Mouse (Mus musculus) adrenal gland, postnatal 14 days (tissue): Measurements from ENCODE around the gene Fzd7. TPM values are rescaled to one million over a fixed set of nuclear protein-coding genes. Genes with fewer than 3 reads are reported as not detected.
"Not testable (repeated sequence)": the region's sequence is repeated elsewhere in the genome, so short reads cannot be mapped to it uniquely, and the experiment has no call there.

Experiments
- DNase-seq: peaks from one replicate; pipeline ENCODE4 v3.0.0; 2021; ENCODE audit warnings: mixed read lengths
- long read RNA-seq, 2 experiments: library from polyadenylated mRNA; stranded (forward); transcript quantifications; one replicate each; pipeline ENCODE4 v2.0.0; 2021
- total RNA-seq: library from RNA; stranded (reverse); gene quantifications from 2 replicates; pipeline ENCODE4 v1.2.3, GENCODE M21; 2021

The Fzd7 gene
- total RNA-seq, result 13.7 and 13.9 TPM in 2 replicates
- long read RNA-seq, experiment 1, full-length matches to known transcripts, result 7 of 7 reads
- long read RNA-seq, experiment 1, partial matches to known transcripts, result 0 of 7 reads
- long read RNA-seq, experiment 1, other reads (novel, unspliced or antisense), result 0 of 7 reads
- long read RNA-seq, experiment 2, full-length matches to known transcripts, result 9 of 9 reads
- long read RNA-seq, experiment 2, partial matches to known transcripts, result 0 of 9 reads
- long read RNA-seq, experiment 2, other reads (novel, unspliced or antisense), result 0 of 9 reads

GRCm38 (mm10) chr1:59482331-59482695 lies at the start of gene Fzd7:
Fzd7 (plus strand) TSS chr1:59482424.
- DNase-seq, result peak; percentile 77

GRCm38 (mm10) chr1:59433296-59433695 lies 48.9 kb upstream of the Fzd7 start:
- no peak for DNase-seq

GRCm38 (mm10) chr1:59434071-59434470 lies 48.2 kb upstream of the Fzd7 start:
- DNase-seq, result no peak

GRCm38 (mm10) chr1:59435270-59435669 lies 47.0 kb upstream of the Fzd7 start:
- no peak for DNase-seq

GRCm38 (mm10) chr1:59436321-59436720 lies 45.9 kb upstream of the Fzd7 start:
- DNase-seq, result peak; percentile 26

- DNase-seq, result no peak
Observed at GRCm38 (mm10) chr1:59437927-59438326, 44.3 kb upstream of the Fzd7 start.

- no peak for DNase-seq
Observed at GRCm38 (mm10) chr1:59438330-59438729, 43.9 kb upstream of the Fzd7 start.

- peak; percentile 26 for DNase-seq
Observed at GRCm38 (mm10) chr1:59439252-59439651, 43.0 kb upstream of the Fzd7 start.

- DNase-seq, result no peak
Observed at GRCm38 (mm10) chr1:59439941-59440340, 42.3 kb upstream of the Fzd7 start.

- not testable (repeated sequence) for DNase-seq
Observed at GRCm38 (mm10) chr1:59442721-59443120, 39.5 kb upstream of the Fzd7 start.

- peak; percentile 52 for DNase-seq
Observed at GRCm38 (mm10) chr1:59444127-59444660, 38.0 kb upstream of the Fzd7 start.

GRCm38 (mm10) chr1:59445242-59445641 lies 37.0 kb upstream of the Fzd7 start:
- DNase-seq, result no peak

- no peak for DNase-seq
Observed at GRCm38 (mm10) chr1:59448497-59449270, 33.5 kb upstream of the Fzd7 start.

GRCm38 (mm10) chr1:59449423-59449822 lies 32.8 kb upstream of the Fzd7 start:
- peak; percentile 26 for DNase-seq

- DNase-seq, result no peak
Observed at GRCm38 (mm10) chr1:59450896-59451295, 31.3 kb upstream of the Fzd7 start.

GRCm38 (mm10) chr1:59451584-59451983 lies 30.6 kb upstream of the Fzd7 start:
- DNase-seq, result no peak

- no peak for DNase-seq
Observed at GRCm38 (mm10) chr1:59456825-59457224, 25.4 kb upstream of the Fzd7 start.

- DNase-seq, result no peak
Observed at GRCm38 (mm10) chr1:59457873-59458272, 24.4 kb upstream of the Fzd7 start.

- peak; percentile 18 for DNase-seq
Observed at GRCm38 (mm10) chr1:59458886-59459285, 23.3 kb upstream of the Fzd7 start.

- no peak for DNase-seq
Observed at GRCm38 (mm10) chr1:59464696-59465639, 17.3 kb upstream of the Fzd7 start.

- DNase-seq, result no peak
Observed at GRCm38 (mm10) chr1:59465640-59466008, 16.6 kb upstream of the Fzd7 start.

- DNase-seq, result no peak
Observed at GRCm38 (mm10) chr1:59469170-59469569, 13.1 kb upstream of the Fzd7 start.
